Comparison of ENCODE assay signal across 14 mouse cellular contexts in genomic region chr3:101429982-101430754, GRCm38 (mm10). TPM values are rescaled to one million over a fixed set of nuclear protein-coding genes. Genes with fewer than 3 reads are reported as not detected.
DNase-seq lines count a peak whose midpoint lies in the region; ATAC-seq and TF ChIP-seq lines count a peak whose summit lies in the region.
"Had no signal": no experiment of that assay in that cellular context is flagged by ENCODE, and none has a peak within 500 bp of the region (broad histone marks: within the 10 kb centered on the region; RNA-seq: fewer than 3 reads in every experiment).

No protein-coding gene starts in this region.

- H3K4me3 ChIP-seq in intestine, postnatal 0 days (ENCODE audit: low read depth, low read length) = no peak overlapping the region
- H3K4me3 ChIP-seq: limb, embryonic 12.5 days had no signal

- no peak for TF ChIP-seq CTCF in intestine, postnatal 0 days (IDR thresholded peaks at IDR 0.05; ENCODE audit: low read depth)

- no peak for ATAC-seq in intestine, postnatal 0 days

- no peak overlapping the region for H3K27ac ChIP-seq in intestine, postnatal 0 days (ENCODE audit: low read depth, low read length)
- H3K27ac ChIP-seq: limb, embryonic 12.5 days had no signal

- H3K4me1 ChIP-seq in intestine, postnatal 0 days (replicated peaks; ENCODE audit: control insufficient read depth, insufficient read depth, low read length) = no peaks in the 10 kb centered on the region
- H3K4me1 ChIP-seq: limb, embryonic 12.5 days had no signal

- H3K9ac ChIP-seq in intestine, postnatal 0 days (ENCODE audit: low read depth, low read length) = no peak overlapping the region
- H3K9ac ChIP-seq: limb, embryonic 12.5 days had no signal

- H3K9me3 ChIP-seq in intestine, postnatal 0 days (ENCODE audit: control insufficient read depth) = no peaks in the 10 kb centered on the region
- H3K9me3 ChIP-seq: limb, embryonic 12.5 days had no signal

- 65% methylated on average over 8 of the region's 8 CpGs for WGBS in intestine, postnatal 0 days

- no peak overlapping the region for H3K4me2 ChIP-seq in intestine, postnatal 0 days (replicated peaks; ENCODE audit: low read depth)
- H3K4me2 ChIP-seq: limb, embryonic 12.5 days had no signal

- DNase-seq in adrenal gland, adult 2 months = peak; percentile 31
- DNase-seq in adrenal gland, adult 18-20 months (ENCODE audit: low spot score in 2 of 2) = no peak
- peak; percentile 61 to 71 for DNase-seq in heart, adult 18-20 months
- DNase-seq in heart, postnatal 4 days = peak; percentile 54
- DNase-seq in lung, postnatal 25 days (ENCODE audit: low spot score) = peak; percentile 23
- DNase-seq in cerebellum, postnatal 14 days = no peak
- DNase-seq in embryo, embryonic 11 days = no peak
- DNase-seq: adrenal gland, postnatal 10 days; cerebellum, adult 11 months; gastrocnemius, postnatal 25 days; spleen, adult 18-20 months; thymus, postnatal 25 days had no signal

- H3K36me3 ChIP-seq in intestine, postnatal 0 days (ENCODE audit: control insufficient read depth, insufficient read depth) = peaks cover 26% of the 10 kb centered on the region; the same call in 1 of the 2 replicates

- no peaks in the 10 kb centered on the region for H3K27me3 ChIP-seq in intestine, postnatal 0 days (replicated peaks; ENCODE audit: control insufficient read depth, insufficient read depth, low read length)
- H3K27me3 ChIP-seq: limb, embryonic 12.5 days had no signal

RNA-seq across cellular contexts. Expression of gene Igsf3, which starts 53.3 kb away (rescaled TPM):
- 1 to 10 TPM; 3.4 to 8.3 TPM for total RNA-seq in adrenal gland, adult 2 months (2021)
- polyA plus RNA-seq in adrenal gland, adult 2 months (2012; rRNA removed) = 2.1 TPM in 2 replicates
- total RNA-seq in adrenal gland, adult 18-20 months (2021) = 1 to 10 TPM; 3.1 to 3.8 TPM
- 10 to 100 TPM; 10.5 to 10.6 TPM for total RNA-seq in heart, adult 18-20 months (2021)
- 10 to 100 TPM; 26.9 to 29.8 TPM for total RNA-seq in heart, postnatal 4 days (2021)
- polyA plus RNA-seq in intestine, postnatal 0 days (2015; fragmentation: Nextera tagmentation; extraction: Ambion mirVana) = 13.0 and 14.2 TPM in 2 replicates

Comparison
In these comparisons a context has a peak if more than half of its experiments do, and no peak if none do; other contexts are left out.
1. DNase-seq: peak in adrenal gland, adult 2 months (single experiment), heart, adult 18-20 months (2 of 2), heart, postnatal 4 days (single experiment) and lung, postnatal 25 days (single experiment); none in adrenal gland, adult 18-20 months (0 of 2), cerebellum, postnatal 14 days (0 of 2) and embryo, embryonic 11 days (single experiment).